Mouse (Mus musculus) stomach, embryonic 16.5 days (tissue): ENCODE measurements around the gene Prdx6. TPM values are rescaled to one million over a fixed set of nuclear protein-coding genes. Genes with fewer than 3 reads are reported as not detected.

Source experiments
- ATAC-seq: fragments of 200-750 bp; cut with Nextera tagmentation; 2 replicates; pipeline ENCODE4 v1.8.0; 2017; ENCODE audit warnings: moderate number of reproducible peaks, moderate TSS enrichment; ENCODE audit not compliant: insufficient read depth, low FRiP score
- H3K27ac ChIP-seq: fragments of 300-500 bp; sonication (generic); 2 replicates; pipeline ENCODE4 v1.5.1; 2014; ENCODE audit warnings: low read length
- H3K27me3 ChIP-seq: fragments of 300-500 bp; sonication (generic); 2 replicates; pipeline ENCODE4 v1.6.1; 2014; ENCODE audit warnings: low read length, control low read depth, mixed read lengths; ENCODE audit not compliant: control insufficient read depth, insufficient read depth
- H3K36me3 ChIP-seq: fragments of 300-500 bp; sonication (generic); 2 replicates; pipeline ENCODE4 v1.6.1; 2014; ENCODE audit warnings: low read length; ENCODE audit not compliant: control insufficient read depth, insufficient read depth
- H3K4me1 ChIP-seq: fragments of 300-500 bp; sonication (generic); 2 replicates; pipeline ENCODE4 v1.6.1; 2014; ENCODE audit warnings: low read length, control low read depth, mixed read lengths; ENCODE audit not compliant: control insufficient read depth, insufficient read depth
- H3K4me2 ChIP-seq: fragments of 300-500 bp; sonication (generic); 2 replicates; pipeline ENCODE4 v1.6.1; 2014; ENCODE audit warnings: low read depth, low read length, mixed read lengths
- H3K4me3 ChIP-seq: fragments of 300-500 bp; sonication (generic); replicated peaks from 2 replicates; pipeline ENCODE4 v1.5.1; 2014; ENCODE audit warnings: mild to moderate bottlenecking, low read length
- H3K9ac ChIP-seq: fragments of 300-500 bp; sonication (generic); 2 replicates; pipeline ENCODE4 v1.6.1; 2014; ENCODE audit warnings: low read length
- H3K9me3 ChIP-seq: fragments of 300-500 bp; sonication (generic); replicated peaks from 2 replicates; pipeline ENCODE4 v1.6.1; 2016; ENCODE audit warnings: low read length, control low read depth; ENCODE audit not compliant: control insufficient read depth
- whole genome bisulfite sequencing: fragments of 180-500 bp; shearing (Covaris S2); extraction: QIAGEN DNeasy Blood & Tissue Kit; methylation state at CpG from one replicate; pipeline ENCODE4 v1.1.7; 2014; 5-methylcytosine and 5-hydroxymethylcytosine counted together
- polyA plus RNA-seq: library from polyadenylated mRNA; unstranded; fragments of >200 nt; fragmentation: Nextera tagmentation; extraction: Ambion mirVana; gene quantifications from 2 replicates; pipeline ENCODE4 v1.2.1, GENCODE M21; 2015

The Prdx6 gene
- 436 and 447 TPM in 2 replicates for polyA plus RNA-seq

DNA sequence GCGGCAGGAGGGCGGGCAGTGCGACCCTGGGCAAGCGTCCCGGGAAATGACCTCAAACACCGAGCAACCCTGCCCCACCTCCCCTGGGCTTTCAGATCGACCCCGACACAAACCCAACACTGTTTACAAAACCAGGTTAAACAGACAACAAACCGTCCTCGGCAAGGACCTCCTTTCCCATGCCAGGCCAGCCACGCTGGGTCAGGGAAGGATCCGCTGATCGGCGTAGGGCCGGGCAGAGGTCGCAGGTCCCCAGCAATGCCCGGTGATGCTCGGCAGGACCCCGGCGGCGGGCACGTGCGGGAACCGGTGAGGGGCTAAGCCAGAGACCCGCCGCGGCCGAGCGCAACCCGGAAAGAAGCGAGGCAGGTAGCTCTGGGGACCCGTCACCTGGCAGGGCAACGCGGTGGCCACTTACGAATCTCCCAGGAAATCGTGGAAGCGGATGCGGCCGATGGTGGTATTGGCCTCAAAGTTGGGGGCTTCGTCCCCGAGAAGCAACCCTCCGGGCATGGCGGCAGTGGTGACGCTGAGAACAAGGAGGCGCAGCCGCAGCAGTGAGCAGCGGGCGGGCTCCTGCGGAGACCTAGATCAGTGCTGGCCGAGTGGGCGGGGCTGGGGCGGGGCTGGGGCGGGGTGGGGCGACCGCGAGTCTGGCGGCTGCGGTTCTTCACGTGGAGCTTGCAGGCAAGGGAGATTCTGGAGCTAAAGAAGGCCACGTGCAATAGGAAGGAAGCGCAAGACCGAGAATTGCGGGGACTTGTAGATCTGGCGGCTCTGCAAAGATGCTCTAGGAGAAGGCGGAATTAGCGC lies at the start of gene Prdx6:
Gene Prdx6 (minus strand): TSS at position 616 of the 813 bp plus-strand sequence.
- under 1% methylated on average over 63 of the region's 66 CpGs for WGBS
- H3K9ac ChIP-seq = peak within 1 kb of the TSS; percentile 96

GRCm38 (mm10) chr1:161288256-161288655 lies 37.2 kb upstream of the Prdx6 start:
- no peaks in the 10 kb centered on the region for H3K4me1 ChIP-seq
- no peak overlapping the region for H3K4me3 ChIP-seq
- H3K4me2 ChIP-seq = no peak overlapping the region
- WGBS = 46% methylated on average over 12 of the region's 12 CpGs
- no peaks in the 10 kb centered on the region for H3K36me3 ChIP-seq
- H3K27me3 ChIP-seq = no peaks in the 10 kb centered on the region
- no peak overlapping the region for H3K9ac ChIP-seq
- no peaks in the 10 kb centered on the region; the same call in 1 of the 2 replicates for H3K9me3 ChIP-seq
- no peak for ATAC-seq
- no peak overlapping the region for H3K27ac ChIP-seq

More for the DNA sequence above, at the start of gene Prdx6:
- Histone ChIP-seq H3K36me3 (no peaks in the 10 kb centered on the region), H3K4me3 (peak within 1 kb of the TSS; percentile 96), H3K27ac (peak within 1 kb of the TSS; percentile 83), H3K9me3 (no peaks in the 10 kb centered on the region), H3K27me3 (no peaks in the 10 kb centered on the region), H3K4me1 (peaks cover 24% of the 10 kb centered on the region), H3K4me2 (peak within 1 kb of the TSS; percentile 71)
- ATAC-seq = peak; percentile 95

GRCm38 (mm10) chr1:161286726-161287310 lies 35.8 kb upstream of the Prdx6 start:
- WGBS = 26% methylated on average over 11 of the region's 11 CpGs
- Histone ChIP-seq H3K4me3 (no peak overlapping the region), H3K4me2 (no peak overlapping the region), H3K27me3 (no peaks in the 10 kb centered on the region), H3K9ac (no peak overlapping the region), H3K36me3 (no peaks in the 10 kb centered on the region), H3K4me1 (no peaks in the 10 kb centered on the region), H3K27ac (no peak overlapping the region), H3K9me3 (no peaks in the 10 kb centered on the region; the same call in 1 of the 2 replicates)
- ATAC-seq = no peak

DNA sequence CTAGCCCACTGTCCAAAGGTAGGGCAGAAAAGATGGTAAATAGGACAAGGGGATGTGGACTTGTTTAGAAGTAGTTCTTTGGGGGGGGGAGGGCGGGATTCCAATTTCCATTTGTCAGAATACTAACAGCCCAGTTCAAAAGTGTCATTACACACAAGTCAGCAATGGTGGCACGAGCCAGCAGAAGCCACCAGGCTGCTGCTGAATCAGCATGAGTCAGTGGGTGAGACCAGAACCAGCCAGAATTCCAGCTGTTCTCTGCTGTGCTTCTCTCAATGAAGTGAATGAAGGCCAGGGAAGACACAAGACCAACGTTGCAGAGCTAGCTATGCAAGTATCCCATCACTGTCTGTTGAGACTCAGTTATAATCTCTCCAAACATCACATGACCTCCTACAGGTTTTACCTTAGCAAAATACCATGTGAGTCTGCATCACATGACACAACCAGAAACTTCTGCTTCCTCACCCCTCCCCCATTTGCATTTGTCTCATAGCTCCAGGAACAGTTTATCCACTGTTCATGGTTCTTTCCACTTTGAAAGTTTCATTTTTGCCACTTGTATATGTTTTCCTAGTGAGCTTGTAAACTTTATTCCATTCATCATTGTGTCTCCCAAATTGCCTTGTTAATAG lies 30.2 kb upstream of the Prdx6 start:
- no peaks in the 10 kb centered on the region for H3K36me3 ChIP-seq
- 70% methylated on average over 3 of the region's 3 CpGs for WGBS
- ATAC-seq = no peak

GRCm38 (mm10) chr1:161279244-161279908 lies 28.4 kb upstream of the Prdx6 start:
- Histone ChIP-seq H3K9me3 (no peaks in the 10 kb centered on the region), H3K36me3 (no peaks in the 10 kb centered on the region), H3K4me1 (no peaks in the 10 kb centered on the region), H3K9ac (no peak overlapping the region), H3K27me3 (no peaks in the 10 kb centered on the region), H3K4me2 (no peak overlapping the region), H3K4me3 (no peak overlapping the region), H3K27ac (no peak overlapping the region)
- WGBS = 36% methylated on average over 6 of the region's 6 CpGs
- no peak for ATAC-seq

More for the DNA sequence above, 30.2 kb upstream of the Prdx6 start:
- no peaks in the 10 kb centered on the region for H3K9me3 ChIP-seq
- no peak overlapping the region for H3K4me3 ChIP-seq
- no peaks in the 10 kb centered on the region for H3K4me1 ChIP-seq
- H3K9ac ChIP-seq = no peak overlapping the region
- no peak overlapping the region for H3K27ac ChIP-seq
- no peaks in the 10 kb centered on the region for H3K27me3 ChIP-seq
- H3K4me2 ChIP-seq = no peak overlapping the region

DNA sequence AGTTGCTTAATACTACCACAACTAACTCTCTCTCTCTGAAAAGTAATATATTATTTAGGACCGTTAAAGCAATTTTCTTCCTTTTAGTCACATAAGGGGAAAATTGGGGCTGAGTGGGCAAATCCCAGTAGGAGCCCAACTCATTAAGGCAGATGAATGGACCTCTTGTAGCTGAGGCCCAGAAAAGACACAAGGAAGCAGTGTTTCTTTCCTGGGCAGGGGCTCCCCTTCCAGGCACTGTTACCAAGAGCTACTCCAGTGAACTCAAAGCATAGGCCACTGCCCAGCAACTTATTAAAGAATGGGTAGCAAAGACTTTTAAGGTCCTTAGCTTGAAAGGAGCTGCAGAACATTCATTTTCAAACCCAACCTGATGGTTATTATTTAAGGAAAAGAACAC lies 22.5 kb upstream of the Prdx6 start:
- Histone ChIP-seq H3K4me1 (no peaks in the 10 kb centered on the region), H3K27me3 (no peaks in the 10 kb centered on the region), H3K36me3 (no peaks in the 10 kb centered on the region), H3K9ac (no peak overlapping the region), H3K27ac (no peak overlapping the region), H3K4me3 (no peak overlapping the region), H3K9me3 (no peaks in the 10 kb centered on the region), H3K4me2 (no peak overlapping the region)
- no peak for ATAC-seq
- 88% methylated on average over 1 of the region's 1 CpGs for WGBS

DNA sequence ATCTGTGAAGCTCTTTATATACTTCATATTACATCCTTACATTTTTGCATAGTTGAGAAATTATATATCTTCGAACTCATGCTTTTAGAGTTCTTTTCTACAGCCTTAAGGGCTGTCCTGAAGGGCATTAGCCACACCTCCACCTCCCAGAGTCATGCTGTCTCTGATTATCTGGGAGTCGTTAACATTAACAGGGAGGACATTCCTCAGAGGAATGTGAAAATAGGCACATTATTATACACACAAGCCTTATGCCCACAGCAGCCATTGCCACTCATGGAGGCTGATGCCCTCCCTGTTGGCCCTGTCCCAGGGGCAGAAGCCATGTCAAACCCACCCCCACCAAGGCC lies 20.4 kb upstream of the Prdx6 start:
- no peaks in the 10 kb centered on the region for H3K9me3 ChIP-seq
- no peaks in the 10 kb centered on the region for H3K36me3 ChIP-seq
- H3K9ac ChIP-seq = no peak overlapping the region
- WGBS = 73% methylated on average over 2 of the region's 2 CpGs
- H3K27ac ChIP-seq = no peak overlapping the region
- no peak overlapping the region for H3K4me3 ChIP-seq
- no peaks in the 10 kb centered on the region for H3K27me3 ChIP-seq
- H3K4me1 ChIP-seq = no peaks in the 10 kb centered on the region
- no peak for ATAC-seq
- no peak overlapping the region for H3K4me2 ChIP-seq

- H3K4me3 ChIP-seq = no peak overlapping the region
- H3K36me3 ChIP-seq = no peaks in the 10 kb centered on the region
- no peak overlapping the region for H3K27ac ChIP-seq
- H3K9me3 ChIP-seq = no peaks in the 10 kb centered on the region
- H3K4me2 ChIP-seq = no peak overlapping the region
- no peaks in the 10 kb centered on the region for H3K27me3 ChIP-seq
- no peak for ATAC-seq
- no peaks in the 10 kb centered on the region for H3K4me1 ChIP-seq
- H3K9ac ChIP-seq = no peak overlapping the region
- 70% methylated on average over 4 of the region's 4 CpGs for WGBS
These were observed 19.9 kb upstream of the Prdx6 start for GRCm38 (mm10) chr1:161270776-161271460.
